Mouse (Mus musculus) heart, embryonic 16.5 days (tissue): ENCODE measurements around the gene Fbxo2. TPM values are rescaled to one million over a fixed set of nuclear protein-coding genes. Genes with fewer than 3 reads are reported as not detected.

Source experiments
- ATAC-seq: fragments of 200-750 bp; cut with Nextera tagmentation; replicated peaks from 2 replicates; pipeline ENCODE4 v1.8.0; 2017; ENCODE audit warnings: moderate number of reproducible peaks; ENCODE audit not compliant: insufficient read depth, low FRiP score; ENCODE audit errors: extremely low read depth
- H3K27ac ChIP-seq: fragments of 300-500 bp; sonication (generic); 2 replicates; pipeline ENCODE4 v1.5.1; 2014; ENCODE audit warnings: mild to moderate bottlenecking, low read length, control low read depth, moderate library complexity
- H3K27me3 ChIP-seq: fragments of 300-500 bp; sonication (generic); 2 replicates; pipeline ENCODE4 v1.6.1; 2014; ENCODE audit warnings: low read length, mixed read lengths; ENCODE audit not compliant: control insufficient read depth, insufficient read depth
- H3K36me3 ChIP-seq: fragments of 300-500 bp; sonication (generic); 2 replicates; pipeline ENCODE4 v1.6.1; 2014; ENCODE audit not compliant: control insufficient read depth, insufficient read depth
- H3K4me1 ChIP-seq: fragments of 300-500 bp; sonication (generic); 2 replicates; pipeline ENCODE4 v1.6.1; 2014; ENCODE audit warnings: low read length, mixed read lengths; ENCODE audit not compliant: control insufficient read depth, insufficient read depth
- H3K4me2 ChIP-seq: fragments of 300-500 bp; sonication (generic); 2 replicates; pipeline ENCODE4 v1.6.1; 2014; ENCODE audit warnings: low read depth, mild to moderate bottlenecking, control low read depth, low read length
- H3K4me3 ChIP-seq: fragments of 300-500 bp; sonication (generic); 2 replicates; pipeline ENCODE4 v1.5.1; 2014; ENCODE audit warnings: mild to moderate bottlenecking, control low read depth, low read length
- H3K9ac ChIP-seq: fragments of 300-500 bp; sonication (generic); 2 replicates; pipeline ENCODE4 v1.6.1; 2014; ENCODE audit warnings: low read length, control low read depth
- H3K9me3 ChIP-seq: fragments of 300-500 bp; sonication (generic); replicated peaks from 2 replicates; pipeline ENCODE4 v1.6.1; 2016; ENCODE audit warnings: low read length; ENCODE audit not compliant: control insufficient read depth
- WGBS: fragments of 180-500 bp; shearing (Covaris S2); extraction: QIAGEN DNeasy Blood & Tissue Kit; methylation state at CpG from one replicate; pipeline ENCODE4 v1.1.7; 2014; 5-methylcytosine and 5-hydroxymethylcytosine counted together
- microRNA-seq: library from miRNA; unstranded; fragments of <30 nt; microRNA quantifications from one replicate; pipeline ENCODE4, GENCODE M21; 2017
- polyA plus RNA-seq: library from polyadenylated mRNA; unstranded; fragments of >200 nt; fragmentation: Nextera tagmentation; extraction: Ambion mirVana; gene quantifications from 2 replicates; pipeline ENCODE4 v1.2.1, GENCODE M21; 2015

The Fbxo2 gene
- polyA plus RNA-seq, 1 experiment from 2014 or later = 0.60 TPM

DNA sequence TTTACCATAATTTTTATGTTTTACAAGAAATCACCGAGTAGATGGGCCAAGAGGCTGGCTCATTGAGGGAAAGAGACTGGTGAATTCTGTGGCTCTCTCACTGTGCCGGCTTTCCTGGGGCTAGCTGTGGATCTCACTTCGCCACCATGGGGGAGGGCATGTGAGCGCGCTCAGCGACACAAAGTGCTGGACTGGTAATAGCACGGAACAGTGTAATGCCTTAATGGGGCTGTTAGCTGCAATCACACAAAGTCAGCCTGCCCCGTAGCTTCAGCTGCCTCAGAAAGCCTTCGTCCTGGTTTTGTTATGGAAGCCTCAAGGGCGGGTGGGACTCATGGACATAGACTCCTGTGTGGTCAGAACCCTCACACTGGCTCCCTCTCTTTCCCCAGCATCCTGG is 38.3 kb downstream of the Fbxo2 start:
- Histone ChIP-seq H3K9ac (no peak overlapping the region), H3K4me1 (no peaks in the 10 kb centered on the region), H3K4me2 (no peak overlapping the region), H3K27me3 (no peaks in the 10 kb centered on the region; the same call in 1 of the 2 replicates), H3K4me3 (no peak overlapping the region), H3K36me3 (no peaks in the 10 kb centered on the region), H3K27ac (no peak overlapping the region), H3K9me3 (no peaks in the 10 kb centered on the region)
- WGBS = 50% methylated on average over 10 of the region's 10 CpGs
- no peak for ATAC-seq

DNA sequence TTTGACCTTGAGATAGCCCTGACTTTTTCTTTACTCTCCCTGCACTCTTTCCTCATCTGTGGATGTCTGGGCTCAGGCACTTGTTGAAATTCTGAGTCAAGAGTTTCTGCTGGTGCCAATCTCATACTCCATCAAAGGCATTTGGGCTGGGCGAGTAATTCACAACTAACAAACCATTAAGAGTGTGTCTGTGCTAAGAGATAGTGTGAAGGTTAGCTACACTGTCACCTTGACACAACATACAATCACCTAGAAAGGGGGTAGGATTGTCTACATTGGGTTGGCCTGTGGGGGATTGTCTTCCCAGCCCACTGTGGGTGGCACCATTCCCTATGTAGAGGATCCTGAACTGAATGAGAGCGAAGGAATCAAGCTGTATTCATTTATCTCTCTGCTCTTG is 43.1 kb downstream of the Fbxo2 start:
- Histone ChIP-seq H3K9ac (no peak overlapping the region), H3K4me1 (no peaks in the 10 kb centered on the region), H3K36me3 (no peaks in the 10 kb centered on the region), H3K9me3 (no peaks in the 10 kb centered on the region), H3K27me3 (no peaks in the 10 kb centered on the region; the same call in 1 of the 2 replicates), H3K27ac (no peak overlapping the region), H3K4me3 (no peak overlapping the region), H3K4me2 (no peak overlapping the region)
- ATAC-seq = no peak
- 83% methylated on average over 2 of the region's 2 CpGs for whole genome bisulfite sequencing

DNA sequence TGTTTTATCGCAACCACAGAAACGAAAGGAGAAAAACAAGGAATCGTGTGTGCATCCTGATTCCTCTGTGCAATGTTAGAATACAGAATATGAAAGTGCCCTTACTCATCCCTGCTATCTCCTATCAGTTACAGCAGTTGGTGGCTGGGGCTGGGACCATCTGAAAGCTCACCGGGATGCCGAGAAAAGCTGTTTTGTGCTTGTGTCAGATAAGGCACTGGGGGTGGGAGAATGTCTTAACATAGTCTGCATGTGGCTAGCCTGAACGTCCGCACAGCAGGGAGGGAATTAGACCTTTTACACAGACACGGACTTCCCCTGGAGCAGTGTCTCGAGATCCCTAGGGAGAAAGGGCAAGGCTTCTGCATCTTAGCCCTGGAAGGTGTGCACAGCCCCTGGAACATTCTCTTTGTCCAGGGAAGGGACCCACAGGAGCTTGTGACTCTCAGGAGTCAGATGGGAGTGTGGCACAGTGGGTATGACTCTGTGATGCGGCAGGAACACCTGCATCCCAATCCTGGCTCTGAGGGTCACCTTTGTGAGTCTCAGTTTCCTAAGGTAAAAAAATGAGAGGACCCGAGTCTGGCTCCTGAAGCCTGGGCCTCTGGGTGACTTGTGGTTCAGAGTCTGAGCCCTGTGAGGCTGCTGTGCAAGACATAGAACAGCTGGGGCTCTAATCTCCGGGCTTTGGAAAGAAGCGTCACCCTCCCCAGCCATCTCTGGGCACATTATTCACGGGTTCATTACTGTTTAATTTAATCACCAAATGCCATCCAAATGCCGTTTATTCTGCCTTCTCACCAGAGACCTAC is 43.8 kb downstream of the Fbxo2 start:
- Histone ChIP-seq H3K9ac (no peak overlapping the region), H3K4me1 (no peaks in the 10 kb centered on the region), H3K27ac (no peak overlapping the region), H3K36me3 (no peaks in the 10 kb centered on the region), H3K27me3 (no peaks in the 10 kb centered on the region; the same call in 1 of the 2 replicates), H3K4me2 (no peak overlapping the region), H3K9me3 (no peaks in the 10 kb centered on the region), H3K4me3 (no peak overlapping the region)
- no peak for ATAC-seq
- 48% methylated on average over 15 of the region's 15 CpGs for WGBS

DNA sequence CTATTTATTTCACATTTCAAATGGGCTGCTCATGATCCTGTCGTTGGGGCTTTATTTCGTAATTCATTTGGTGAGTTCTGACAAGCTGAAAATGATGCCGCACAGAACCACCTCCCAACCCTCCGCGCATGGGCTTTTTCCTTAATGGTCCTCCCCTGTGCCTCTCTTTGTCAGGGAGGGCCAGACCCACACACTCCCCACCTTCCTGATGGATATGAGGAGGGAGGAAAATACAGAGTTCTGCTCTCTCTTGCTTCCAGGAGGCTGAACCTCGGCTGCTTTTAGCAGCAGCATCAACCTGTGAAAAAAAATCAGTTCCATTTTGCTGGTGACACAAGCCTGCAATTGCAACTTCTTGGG is 44.4 kb downstream of the Fbxo2 start:
- Histone ChIP-seq H3K9me3 (no peaks in the 10 kb centered on the region), H3K4me3 (no peak overlapping the region), H3K36me3 (no peaks in the 10 kb centered on the region), H3K9ac (no peak overlapping the region), H3K27me3 (no peaks in the 10 kb centered on the region; the same call in 1 of the 2 replicates), H3K27ac (no peak overlapping the region), H3K4me2 (no peak overlapping the region), H3K4me1 (no peaks in the 10 kb centered on the region)
- ATAC-seq = no peak
- 63% methylated on average over 6 of the region's 6 CpGs for WGBS

DNA sequence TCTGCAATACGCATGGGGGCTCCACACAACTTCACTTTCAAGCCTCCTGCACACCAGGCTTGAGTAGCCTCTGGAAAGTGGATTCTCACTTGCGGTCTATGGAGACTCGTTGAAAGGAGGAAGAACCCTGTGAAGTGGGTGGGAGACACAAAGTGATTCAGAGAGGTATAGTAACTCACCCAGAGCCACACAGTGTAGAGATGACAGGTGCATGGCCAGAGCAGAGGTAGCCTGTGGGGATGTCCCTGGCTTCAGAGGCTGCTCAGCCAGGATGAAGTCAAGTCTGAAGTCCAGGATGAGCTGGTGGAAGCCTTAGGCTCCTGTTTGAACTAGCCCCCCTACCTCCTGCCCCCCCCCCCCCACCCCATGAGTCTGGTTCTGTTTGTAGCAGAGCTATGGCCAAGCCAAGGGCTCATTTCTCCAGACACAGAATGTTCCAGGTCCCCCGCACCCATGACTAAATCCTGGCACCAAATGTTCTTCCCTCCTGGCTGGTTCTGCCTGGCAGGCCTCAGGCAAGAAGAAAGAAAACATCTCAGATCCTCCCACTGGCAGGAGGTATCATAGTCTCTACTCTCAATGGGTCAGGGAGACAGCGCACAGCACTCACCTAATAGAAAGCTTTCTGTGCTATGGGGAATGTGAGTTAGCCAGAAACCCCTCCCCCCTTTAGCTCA is 54.2 kb downstream of the Fbxo2 start:
- WGBS = 47% methylated on average over 5 of the region's 5 CpGs
- Histone ChIP-seq H3K4me3 (no peak overlapping the region), H3K36me3 (no peaks in the 10 kb centered on the region), H3K9ac (no peak overlapping the region), H3K9me3 (no peaks in the 10 kb centered on the region), H3K4me1 (no peaks in the 10 kb centered on the region), H3K4me2 (no peak overlapping the region), H3K27ac (no peak overlapping the region), H3K27me3 (0 out of 2 replicates have a peak, but pooled peaks cover 6% of the 10 kb centered on the region)
- ATAC-seq = no peak

DNA sequence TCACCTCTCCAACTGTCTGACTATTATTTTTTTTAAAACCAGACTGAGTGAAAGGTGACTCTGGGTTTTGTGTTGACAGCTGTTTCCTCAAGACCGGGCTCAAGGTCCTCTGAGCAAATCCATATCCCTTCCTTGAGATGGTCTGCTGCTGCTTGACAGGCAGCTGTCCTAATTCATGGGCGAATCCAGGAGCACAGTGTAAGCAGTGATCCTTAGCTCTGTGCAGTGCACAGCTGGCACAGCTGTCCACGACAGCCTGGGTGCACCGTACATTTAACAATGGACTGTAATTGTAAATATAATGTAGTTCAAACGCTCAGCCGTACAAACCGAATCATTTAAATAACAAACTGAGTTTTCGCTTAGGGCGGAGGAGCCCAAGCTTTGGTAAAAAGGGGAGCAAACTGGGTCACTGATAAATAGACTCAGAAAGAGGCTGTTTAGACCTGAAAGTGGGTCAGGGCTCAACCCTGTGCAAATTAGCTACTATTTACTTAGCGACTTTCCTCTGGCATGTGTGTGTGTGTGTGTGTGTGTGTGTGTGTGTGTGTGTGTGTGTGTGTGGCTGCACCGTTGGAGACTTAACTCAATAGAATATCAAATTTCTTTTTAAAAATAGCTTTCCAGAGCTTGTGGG is 55.0 kb downstream of the Fbxo2 start:
- no peak overlapping the region for H3K4me2 ChIP-seq
- 49% methylated on average over 11 of the region's 11 CpGs for WGBS

More for the DNA sequence above, 55.0 kb downstream of the Fbxo2 start:
- Histone ChIP-seq H3K4me1 (no peaks in the 10 kb centered on the region), H3K27ac (no peak overlapping the region), H3K9me3 (no peaks in the 10 kb centered on the region), H3K9ac (no peak overlapping the region), H3K27me3 (0 out of 2 replicates have a peak, but pooled peaks cover 6% of the 10 kb centered on the region), H3K36me3 (no peaks in the 10 kb centered on the region), H3K4me3 (no peak overlapping the region)
- ATAC-seq = no peak

Small RNA genes within 50 kb of the gene (microRNA-seq; reads per million reads assigned to microRNA genes)
- gene Mir7022 = not detected

Other genes starting within 250 kb of the Fbxo2 start
- gene Plod1, start 223.9 kb upstream of the Fbxo2 start, polyA plus RNA-seq = 58.5 and 62.7 TPM in 2 replicates
- 12.1 and 14.2 TPM in 2 replicates for gene 2510039O18Rik, start 219.7 kb upstream of the Fbxo2 start, polyA plus RNA-seq
- gene Nppb, start 174.8 kb upstream of the Fbxo2 start, polyA plus RNA-seq = 159 and 197 TPM in 2 replicates
- gene Nppa, start 159.9 kb upstream of the Fbxo2 start, polyA plus RNA-seq = 4,431 and 6,649 TPM in 2 replicates
- 6.8 and 7.1 TPM in 2 replicates for gene Clcn6, start 121.8 kb upstream of the Fbxo2 start, polyA plus RNA-seq
- gene Mthfr, start 121.5 kb upstream of the Fbxo2 start, polyA plus RNA-seq = 11.7 and 13.9 TPM in 2 replicates
- 17.2 and 17.9 TPM in 2 replicates for gene Agtrap, start 72.6 kb upstream of the Fbxo2 start, polyA plus RNA-seq
- gene Mad2l2, start 30.2 kb upstream of the Fbxo2 start, polyA plus RNA-seq = 35.5 and 36.0 TPM in 2 replicates
- 0.02 TPM in 1 of 2 replicates, not detected in the other for gene Draxin, start 29.9 kb upstream of the Fbxo2 start, polyA plus RNA-seq
- gene Fbxo6, start 8.5 kb upstream of the Fbxo2 start, polyA plus RNA-seq = 21.7 and 24.4 TPM in 2 replicates
- gene Fbxo44, start 139 bp upstream of the Fbxo2 start, polyA plus RNA-seq = 32.4 and 33.8 TPM in 2 replicates
- 0.03 TPM in 1 of 2 replicates, not detected in the other for gene Disp3, start 127.3 kb downstream of the Fbxo2 start, polyA plus RNA-seq